Mouse (Mus musculus) induced T-regulatory cell, adult 2 months (primary cell): ENCODE measurements around the gene Catsper2.
A peak's percentile ranks its signal among the peaks of the same experiment; 100 is the strongest.

ENCODE experiments used
- DNase-seq: peaks from one replicate; pipeline ENCODE4 v3.0.0-alpha.2; 2012; ENCODE audit warnings: low read depth

Gene Catsper2

GRCm38 (mm10) chr2:121413387-121414042 is at the start of gene Catsper2, which contains the start of gene Pdia3:
Gene Catsper2, minus strand, starts transcription at chr2:121413792.
Gene Pdia3, plus strand, starts transcription at chr2:121413775.
- peak; percentile 93 for DNase-seq

GRCm38 (mm10) chr2:121460071-121460470 is 46.5 kb upstream of the Catsper2 start:
- no peak for DNase-seq

- DNase-seq = peak; percentile 95
Observed at GRCm38 (mm10) chr2:121456692-121457642, 43.4 kb upstream of the Catsper2 start, which contains the start of gene Serinc4. Gene Serinc4, minus strand, starts transcription at chr2:121456781.

GRCm38 (mm10) chr2:121455534-121455933 is 41.9 kb upstream of the Catsper2 start:
- DNase-seq = no peak

GRCm38 (mm10) chr2:121453917-121454316 is 40.3 kb upstream of the Catsper2 start:
- no peak for DNase-seq

GRCm38 (mm10) chr2:121452990-121453389 is 39.4 kb upstream of the Catsper2 start, which contains the start of gene Hypk:
Gene Hypk, plus strand, starts transcription at chr2:121453290.
- DNase-seq = no peak

GRCm38 (mm10) chr2:121452361-121452760 is 38.8 kb upstream of the Catsper2 start:
- no peak for DNase-seq

GRCm38 (mm10) chr2:121450093-121450492 is 36.5 kb upstream of the Catsper2 start:
- DNase-seq = peak; percentile 44

GRCm38 (mm10) chr2:121449545-121450011 is 36.0 kb upstream of the Catsper2 start:
- DNase-seq = no peak

GRCm38 (mm10) chr2:121448739-121449535 is 35.3 kb upstream of the Catsper2 start, which contains the start of gene Serf2:
Gene Serf2, plus strand, starts transcription at chr2:121449195.
- peak; percentile 99 for DNase-seq

- DNase-seq = peak; percentile 64
Observed at GRCm38 (mm10) chr2:121448136-121448535, 34.5 kb upstream of the Catsper2 start.

GRCm38 (mm10) chr2:121447006-121447405 is 33.4 kb upstream of the Catsper2 start:
- peak; percentile 57 for DNase-seq

- DNase-seq = no peak
Observed at GRCm38 (mm10) chr2:121446506-121446905, 32.9 kb upstream of the Catsper2 start.

GRCm38 (mm10) chr2:121445117-121445516 is 31.5 kb upstream of the Catsper2 start:
- DNase-seq = no peak

GRCm38 (mm10) chr2:121444178-121444577 is 30.6 kb upstream of the Catsper2 start, which contains the start of gene Ell3:
Gene Ell3, minus strand, starts transcription at chr2:121444278.
- no peak for DNase-seq

GRCm38 (mm10) chr2:121443068-121443349 is 29.4 kb upstream of the Catsper2 start:
- DNase-seq = no peak

GRCm38 (mm10) chr2:121442259-121443067 is 28.9 kb upstream of the Catsper2 start:
- peak; percentile 92 for DNase-seq

- DNase-seq = no peak
Observed at GRCm38 (mm10) chr2:121441800-121442199, 28.2 kb upstream of the Catsper2 start.

- no peak for DNase-seq
Observed at GRCm38 (mm10) chr2:121440834-121441605, 27.4 kb upstream of the Catsper2 start.

GRCm38 (mm10) chr2:121439746-121440145 is 26.2 kb upstream of the Catsper2 start:
- no peak for DNase-seq
